Mouse (Mus musculus) MEL (cell line): ENCODE data around the gene Syt10. TPM values are rescaled to one million over a fixed set of nuclear protein-coding genes. Genes with fewer than 3 reads are reported as not detected.

Source experiments
- DNase-seq: peaks from one replicate; pipeline ENCODE4 v3.0.0; 2011; ENCODE audit warnings: low read depth, low spot score
- H3K27ac ChIP-seq: 2 replicates; pipeline ENCODE4 v1.5.1; 2012; ENCODE audit warnings: low read depth, mild to moderate bottlenecking, control low read depth, low read length, moderate library complexity; ENCODE audit not compliant: control insufficient read depth
- H3K27me3 ChIP-seq, 2 experiments: fragments of 150-350 bp in 1 of 2; sonication (generic) in 1 of 2; 2 replicates each; pipeline ENCODE4 v1.6.1; 2012; ENCODE audit warnings: low read length in 2 of 2, mild to moderate bottlenecking in 2 of 2, improper control_type of control experiment in 1 of 2, moderate library complexity in 1 of 2; ENCODE audit not compliant: insufficient read depth in 2 of 2, control insufficient read depth in 1 of 2
- H3K36me3 ChIP-seq, 2 experiments: 2 replicates each; pipeline ENCODE4 v1.6.1; 2012 to 2014; ENCODE audit warnings: low read length in 2 of 2, improper control_type of control experiment in 1 of 2, inconsistent platforms in 1 of 2, mild to moderate bottlenecking in 1 of 2; ENCODE audit not compliant: insufficient read depth in 2 of 2, control insufficient read depth in 1 of 2
- H3K4me1 ChIP-seq, 2 experiments: fragments of 150-350 bp in 1 of 2; sonication (generic) in 1 of 2; 2 replicates each; pipeline ENCODE4 v1.6.1; 2012; ENCODE audit warnings: low read length in 2 of 2, improper control_type of control experiment in 1 of 2, mild to moderate bottlenecking in 1 of 2; ENCODE audit not compliant: insufficient read depth in 2 of 2, control insufficient read depth in 1 of 2
- H3K4me3 ChIP-seq, 2 experiments: fragments of 150-350 bp in 1 of 2; sonication (generic) in 1 of 2; 2 replicates each; pipeline ENCODE4 v1.5.1; 2012; ENCODE audit warnings: low read depth in 2 of 2, low read length in 2 of 2, mild to moderate bottlenecking in 2 of 2, moderate library complexity in 2 of 2, control low read depth in 1 of 2, improper control_type of control experiment in 1 of 2; ENCODE audit not compliant: control insufficient read depth in 1 of 2, insufficient read depth in 1 of 2
- H3K79me2 ChIP-seq: 2 replicates; pipeline ENCODE4 v1.6.1; 2012; ENCODE audit warnings: mild to moderate bottlenecking, low read length, moderate library complexity; ENCODE audit not compliant: control insufficient read depth, poor library complexity, insufficient read depth
- H3K9ac ChIP-seq: 2 replicates; pipeline ENCODE4 v1.6.1; 2012; ENCODE audit warnings: low read depth, mild to moderate bottlenecking, control low read depth, low read length, moderate library complexity; ENCODE audit not compliant: control insufficient read depth, poor library complexity, severe bottlenecking
- H3K9me3 ChIP-seq: fragments of 150-350 bp; sonication (generic); replicated peaks from 2 replicates; pipeline ENCODE4 v1.6.1; 2012; ENCODE audit warnings: mild to moderate bottlenecking, low read length, improper control_type of control experiment, moderate library complexity; ENCODE audit not compliant: insufficient read depth
- BHLHE40 ChIP-seq: IDR thresholded peaks from 2 replicates; pipeline ENCODE4 v1.6.1; 2012; ENCODE audit warnings: low read depth, mild to moderate bottlenecking, inconsistent platforms, low read length, improper control_type of control experiment, borderline replicate concordance
- CHD2 ChIP-seq: IDR thresholded peaks from 2 replicates; pipeline ENCODE4 v1.6.1; 2011; ENCODE audit warnings: low read length, improper control_type of control experiment
- E2F4 ChIP-seq: IDR thresholded peaks from 2 replicates; pipeline ENCODE4 v1.6.1; 2011; ENCODE audit warnings: low read depth, low read length, improper control_type of control experiment, borderline replicate concordance
- EP300 ChIP-seq, 2 experiments: IDR thresholded peaks; 2 replicates each; pipeline ENCODE4 v1.6.1; 2011; ENCODE audit warnings: improper control_type of control experiment in 2 of 2, low read length in 2 of 2, low read depth in 1 of 2, mild to moderate bottlenecking in 1 of 2
- GATA1 ChIP-seq: IDR thresholded peaks from 2 replicates; pipeline ENCODE4 v1.6.1; 2011; ENCODE audit warnings: low read depth, low read length, improper control_type of control experiment
- HCFC1 ChIP-seq: IDR thresholded peaks from 2 replicates; pipeline ENCODE4 v1.6.1; 2012; ENCODE audit warnings: low read depth, mild to moderate bottlenecking, inconsistent platforms, low read length, improper control_type of control experiment, moderate library complexity
- MAFK ChIP-seq: IDR thresholded peaks from 2 replicates; pipeline ENCODE4 v1.6.1; 2011; ENCODE audit warnings: low read depth, mild to moderate bottlenecking, low read length, improper control_type of control experiment, borderline replicate concordance
- MAX ChIP-seq: IDR thresholded peaks from 2 replicates; pipeline ENCODE4 v1.6.1; 2011; ENCODE audit warnings: low read length, improper control_type of control experiment
- MYB ChIP-seq: IDR thresholded peaks from 2 replicates; pipeline ENCODE4 v1.6.1; 2011; ENCODE audit warnings: mild to moderate bottlenecking, low read depth, low read length, improper control_type of control experiment
- POLR2AphosphoS2 ChIP-seq: IDR thresholded peaks from 2 replicates; pipeline ENCODE4 v1.6.1; 2011; ENCODE audit warnings: low read length, improper control_type of control experiment
- RCOR1 ChIP-seq: IDR thresholded peaks from 2 replicates; pipeline ENCODE4 v1.6.1; 2012; ENCODE audit warnings: low read depth, mild to moderate bottlenecking, inconsistent platforms, low read length, improper control_type of control experiment
- SMC3 ChIP-seq: IDR thresholded peaks from 2 replicates; pipeline ENCODE4 v1.6.1; 2011; ENCODE audit warnings: low read depth, low read length, improper control_type of control experiment
- TBP ChIP-seq: IDR thresholded peaks from 2 replicates; pipeline ENCODE4 v1.8.0; 2011; ENCODE audit warnings: low read depth, low read length, improper control_type of control experiment
- TCF12 ChIP-seq: IDR thresholded peaks from 2 replicates; pipeline ENCODE4 v1.6.1; 2014; ENCODE audit warnings: low read depth, mild to moderate bottlenecking, inconsistent platforms, low read length, improper control_type of control experiment, moderate library complexity
- UBTF ChIP-seq: IDR thresholded peaks from 2 replicates; pipeline ENCODE4 v1.6.1; 2012; ENCODE audit warnings: low read depth, mild to moderate bottlenecking, inconsistent platforms, low read length, improper control_type of control experiment, moderate library complexity, borderline replicate concordance; ENCODE audit not compliant: insufficient read depth
- ZC3H11A ChIP-seq: IDR thresholded peaks from 2 replicates; pipeline ENCODE4 v1.6.1; 2012; ENCODE audit warnings: low read depth, mild to moderate bottlenecking, inconsistent platforms, low read length, improper control_type of control experiment
- ZNF384 ChIP-seq: IDR thresholded peaks from 2 replicates; pipeline ENCODE4 v1.6.1; 2012; ENCODE audit warnings: low read depth, mild to moderate bottlenecking, inconsistent platforms, low read length, improper control_type of control experiment
- polyA plus RNA-seq, 2 experiments: library from polyadenylated mRNA; stranded (reverse) in 1 of 2; unstranded in 1 of 2; fragments of >175 nt in 1 of 2; fragments of >200 nt in 1 of 2; gene quantifications; 2 replicates each; pipeline versions ENCODE4 v1.2.1 to v1.2.4; 2012; ENCODE audit warnings: low replicate concordance in 2 of 2, low read depth in 1 of 2; ENCODE audit not compliant: insufficient read length in 2 of 2, insufficient read depth in 1 of 2, missing spikeins in 1 of 2
- total RNA-seq: library from RNA; depleted of rRNA; stranded (reverse); fragments of 300-350 nt; gene quantifications from 2 replicates; pipeline ENCODE4 v1.2.3, GENCODE M21; 2012; rRNA removed

Gene Syt10
- total RNA-seq = not detected in 2 replicates
- not detected for polyA plus RNA-seq

DNA sequence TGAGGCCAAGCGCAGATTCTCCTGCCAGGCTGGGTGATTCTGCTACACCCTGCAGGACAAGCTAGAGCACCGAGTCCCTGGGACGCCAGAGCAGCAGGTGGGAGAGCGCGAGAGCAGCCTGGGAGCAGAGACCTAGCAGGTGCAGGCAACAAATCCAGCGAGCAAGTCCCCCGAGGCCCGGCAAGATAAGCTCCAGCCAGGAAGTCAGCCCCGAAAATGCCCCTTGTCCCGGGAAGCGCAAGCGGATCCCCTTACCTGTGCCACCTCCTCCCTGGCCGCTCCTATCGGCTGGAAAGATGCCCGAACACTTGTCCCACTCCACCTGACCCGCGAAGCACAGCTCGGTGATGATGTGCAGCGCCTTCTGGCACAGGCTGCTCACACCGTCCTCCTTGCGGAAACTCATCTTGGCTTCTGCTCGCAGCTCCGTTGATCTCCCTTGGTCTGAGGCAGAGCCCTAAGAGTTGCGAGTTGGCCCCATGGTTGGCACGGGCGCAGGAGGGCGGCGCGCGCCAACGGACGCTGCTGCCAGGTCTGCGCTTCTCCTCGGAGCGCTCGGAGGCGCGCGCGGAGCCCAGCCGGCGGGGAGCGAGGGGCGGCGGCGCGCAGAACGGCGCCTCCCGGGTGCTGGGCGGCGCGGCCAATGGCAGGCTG, at the start of gene Syt10:
Gene Syt10, minus strand, starts transcription at position 497 of the 654 bp plus-strand sequence.
- H3K27ac ChIP-seq = no peak within 1 kb of the TSS
- no peaks in the 10 kb centered on the region for H3K27me3 ChIP-seq
- H3K4me1 ChIP-seq = no peaks in the 10 kb centered on the region
- H3K9me3 ChIP-seq = no peaks in the 10 kb centered on the region
- H3K4me3 ChIP-seq = no peak within 1 kb of the TSS
- no peaks in the 10 kb centered on the region for H3K36me3 ChIP-seq
- H3K9ac ChIP-seq = no peak within 1 kb of the TSS
- no peak for DNase-seq
- H3K79me2 ChIP-seq = no peaks in the 10 kb centered on the region
- TF ChIP-seq MAX (no peak), ZNF384 (no peak), BHLHE40 (no peak), UBTF (no peak), E2F4 (no peak), EP300 (IDR thresholded peaks at IDR 0.05; ENCODE audit: low read depth in 1 of 2, low read length in 2 of 2) (no peak), CHD2 (no peak), HCFC1 (no peak), MYB (no peak), TCF12 (no peak), TBP (no peak)

- Histone ChIP-seq H3K9ac (no peak overlapping the region), H3K79me2 (no peaks in the 10 kb centered on the region), H3K9me3 (no peaks in the 10 kb centered on the region), H3K27ac (no peak overlapping the region), H3K4me3 (no peak overlapping the region), H3K27me3 (no peaks in the 10 kb centered on the region), H3K36me3 (no peaks in the 10 kb centered on the region), H3K4me1 (no peaks in the 10 kb centered on the region)
- DNase-seq = no peak
- no peak for TF ChIP-seq ZC3H11A
Observed at GRCm38 (mm10) chr15:89883799-89884198, 42.1 kb upstream of the Syt10 start.

DNA sequence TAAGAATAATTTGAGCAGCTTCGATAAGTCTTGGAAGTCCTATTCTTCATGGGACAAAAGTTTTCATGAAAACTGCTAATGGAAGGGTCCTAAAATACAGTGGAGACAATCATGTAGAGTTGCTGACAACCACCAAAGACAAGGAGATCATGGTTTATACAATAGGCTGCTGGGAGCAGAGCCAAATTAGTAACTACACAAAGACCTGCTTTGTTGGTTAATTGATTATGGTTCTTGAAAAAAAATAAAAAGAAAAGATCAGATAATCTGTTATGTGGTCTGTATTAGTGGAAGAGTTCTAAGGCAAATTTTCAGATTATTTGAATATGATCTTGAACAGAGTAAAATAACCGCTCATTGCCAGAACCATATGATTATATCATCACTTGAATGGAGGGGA, 37.3 kb upstream of the Syt10 start:
- Histone ChIP-seq H3K4me1 (no peaks in the 10 kb centered on the region), H3K27ac (no peak overlapping the region), H3K79me2 (no peaks in the 10 kb centered on the region), H3K36me3 (no peaks in the 10 kb centered on the region), H3K9me3 (no peaks in the 10 kb centered on the region), H3K9ac (no peak overlapping the region), H3K4me3 (no peak overlapping the region), H3K27me3 (no peaks in the 10 kb centered on the region)
- TF ChIP-seq SMC3 (no peak), GATA1 (no peak), POLR2AphosphoS2 (no peak), RCOR1 (no peak), ZC3H11A (no peak), MAFK (no peak)
- DNase-seq = no peak
